Mouse (Mus musculus) mature B cell (primary cell): ENCODE results near the gene Col23a1.
"Not testable (repeated sequence)": the region's sequence is repeated elsewhere in the genome, so short reads cannot be mapped to it uniquely, and the experiment has no call there.

ENCODE experiments used
- in situ Hi-C: fragments of 300-500 bp; cut with MboI; formaldehyde crosslinking; loops from 2 replicates; pipeline ENCODE4 v1.14.3; 2019

The Col23a1 gene

GRCm38 (mm10) chr11:51326908-51327307, 37.2 kb downstream of the Col23a1 start:
- in situ Hi-C loops: no loop called here

GRCm38 (mm10) chr11:51328387-51328942, 38.7 kb downstream of the Col23a1 start:
- in situ Hi-C loops: no loop called here

GRCm38 (mm10) chr11:51329837-51330714, 40.4 kb downstream of the Col23a1 start:
- in situ Hi-C loops: no loop called here

GRCm38 (mm10) chr11:51334017-51334416, 44.3 kb downstream of the Col23a1 start:
- in situ Hi-C loops: no loop called here

- in situ Hi-C loops: no loop called here
Measured at GRCm38 (mm10) chr11:51337585-51337984, 47.9 kb downstream of the Col23a1 start.

- in situ Hi-C loops: no loop called here
Measured at GRCm38 (mm10) chr11:51338416-51338815, 48.7 kb downstream of the Col23a1 start.

GRCm38 (mm10) chr11:51341091-51341490, 51.4 kb downstream of the Col23a1 start:
- in situ Hi-C loops: no loop called here

GRCm38 (mm10) chr11:51342776-51343175, 53.1 kb downstream of the Col23a1 start:
- in situ Hi-C loops: no loop called here

GRCm38 (mm10) chr11:51343312-51343711, 53.6 kb downstream of the Col23a1 start:
- in situ Hi-C loops: no loop called here

GRCm38 (mm10) chr11:51343728-51344289, 54.1 kb downstream of the Col23a1 start:
- in situ Hi-C loops: no loop called here

GRCm38 (mm10) chr11:51345481-51346465, 56.1 kb downstream of the Col23a1 start:
- in situ Hi-C loops: no loop called here

GRCm38 (mm10) chr11:51347756-51348155, 58.0 kb downstream of the Col23a1 start:
- in situ Hi-C loops: no loop called here

GRCm38 (mm10) chr11:51349665-51350064, 59.9 kb downstream of the Col23a1 start:
- in situ Hi-C loops: no loop called here

- in situ Hi-C loops: no loop called here
Measured at GRCm38 (mm10) chr11:51351151-51351550, 61.4 kb downstream of the Col23a1 start.

- in situ Hi-C loops: no loop called here
Measured at GRCm38 (mm10) chr11:51351841-51352240, 62.1 kb downstream of the Col23a1 start.

GRCm38 (mm10) chr11:51353746-51354145, 64.0 kb downstream of the Col23a1 start:
- in situ Hi-C loops: no loop called here

- in situ Hi-C loops: not testable (repeated sequence)
Measured at GRCm38 (mm10) chr11:51358981-51359380, 69.3 kb downstream of the Col23a1 start.

- in situ Hi-C loops: no loop called here
Measured at GRCm38 (mm10) chr11:51364353-51364752, 74.6 kb downstream of the Col23a1 start.

- in situ Hi-C loops: no loop called here
Measured at GRCm38 (mm10) chr11:51367334-51367733, 77.6 kb downstream of the Col23a1 start.

- in situ Hi-C loops: no loop called here
Measured at GRCm38 (mm10) chr11:51370273-51370672, 80.6 kb downstream of the Col23a1 start.

GRCm38 (mm10) chr11:51371321-51371720, 81.6 kb downstream of the Col23a1 start:
- in situ Hi-C loops: no loop called here

- in situ Hi-C loops: no loop called here
Measured at GRCm38 (mm10) chr11:51371926-51372325, 82.2 kb downstream of the Col23a1 start.
